Mouse (Mus musculus) intestine, postnatal 0 days (tissue): ENCODE measurements around the gene 4933421I07Rik. TPM values are rescaled to one million over a fixed set of nuclear protein-coding genes. Genes with fewer than 3 reads are reported as not detected.

Source experiments
- ATAC-seq: fragments of 200-750 bp; cut with Nextera tagmentation; 2 replicates; pipeline ENCODE4 v1.8.0; 2017; ENCODE audit warnings: mild to moderate bottlenecking, moderate TSS enrichment, moderate library complexity
- H3K27ac ChIP-seq: fragments of 300-500 bp; sonication (generic); 2 replicates; pipeline ENCODE4 v1.5.1; 2014; ENCODE audit warnings: mild to moderate bottlenecking, low read depth, low read length, moderate library complexity
- H3K27me3 ChIP-seq: fragments of 300-500 bp; sonication (generic); replicated peaks from 2 replicates; pipeline ENCODE4 v1.6.1; 2014; ENCODE audit warnings: low read length, mixed read lengths; ENCODE audit not compliant: control insufficient read depth, insufficient read depth
- H3K36me3 ChIP-seq: fragments of 300-500 bp; sonication (generic); 2 replicates; pipeline ENCODE4 v1.6.1; 2014; ENCODE audit warnings: mild to moderate bottlenecking, moderate library complexity; ENCODE audit not compliant: control insufficient read depth, insufficient read depth
- H3K4me1 ChIP-seq: fragments of 300-500 bp; sonication (generic); replicated peaks from 2 replicates; pipeline ENCODE4 v1.6.1; 2014; ENCODE audit warnings: antibody characterized with exemption, low read length, mixed read lengths; ENCODE audit not compliant: control insufficient read depth, insufficient read depth
- H3K4me2 ChIP-seq: fragments of 300-500 bp; sonication (generic); replicated peaks from 2 replicates; pipeline ENCODE4 v1.6.1; 2014; ENCODE audit warnings: low read depth, mild to moderate bottlenecking, moderate library complexity
- H3K4me3 ChIP-seq: fragments of 300-500 bp; sonication (generic); 2 replicates; pipeline ENCODE4 v1.5.1; 2014; ENCODE audit warnings: low read depth, low read length
- H3K9ac ChIP-seq: fragments of 300-500 bp; sonication (generic); 2 replicates; pipeline ENCODE4 v1.6.1; 2014; ENCODE audit warnings: mild to moderate bottlenecking, low read depth, low read length
- H3K9me3 ChIP-seq: fragments of 300-500 bp; sonication (generic); 2 replicates; pipeline ENCODE4 v1.6.1; 2016; ENCODE audit warnings: mixed run types; ENCODE audit not compliant: control insufficient read depth
- CTCF ChIP-seq: sonication (generic); IDR thresholded peaks from 2 replicates; pipeline ENCODE4 v1.5.1; 2016; ENCODE audit warnings: low read depth, mild to moderate bottlenecking, control low read depth, antibody characterized with exemption, moderate library complexity
- WGBS: fragments of 180-500 bp; shearing (Covaris S2); extraction: QIAGEN DNeasy Blood & Tissue Kit; methylation state at CpG from one replicate; pipeline ENCODE4 v1.1.7; 2014; 5-methylcytosine and 5-hydroxymethylcytosine counted together
- polyA plus RNA-seq: library from polyadenylated mRNA; unstranded; fragments of >200 nt; fragmentation: Nextera tagmentation; extraction: Ambion mirVana; gene quantifications from 2 replicates; pipeline ENCODE4 v1.2.1, GENCODE M21; 2015

4933421I07Rik gene
- polyA plus RNA-seq, 1 experiment from 2014 or later, result not detected

DNA sequence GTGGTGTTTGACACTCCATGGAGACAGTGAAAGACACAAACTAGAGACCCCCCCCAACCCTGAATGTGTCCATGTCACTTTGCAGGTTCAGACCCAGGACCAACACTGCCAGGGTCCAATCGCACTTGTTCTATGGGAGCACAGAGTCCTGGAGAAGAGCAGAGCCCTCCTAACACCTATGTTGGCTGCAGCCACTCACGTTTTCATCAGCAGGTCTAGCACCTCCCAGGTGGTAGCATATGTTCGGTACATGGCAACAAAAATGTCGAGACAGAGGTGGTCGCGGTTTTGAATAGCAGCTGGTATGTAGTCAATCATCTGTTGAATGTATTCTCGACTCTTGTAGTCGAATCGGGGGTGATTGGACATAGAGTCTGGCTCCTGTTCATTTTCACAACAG lies 568 bp downstream of the 4933421I07Rik start:
- Histone ChIP-seq H3K36me3 (no peaks in the 10 kb centered on the region), H3K27ac (no peak overlapping the region), H3K4me3 (no peak overlapping the region), H3K9ac (no peak overlapping the region), H3K9me3 (no peaks in the 10 kb centered on the region; the same call in 1 of the 2 replicates), H3K4me1 (no peaks in the 10 kb centered on the region), H3K27me3 (no peaks in the 10 kb centered on the region), H3K4me2 (no peak overlapping the region)
- TF ChIP-seq CTCF, result no peak
- no peak for ATAC-seq
- 85% methylated on average over 9 of the region's 9 CpGs for WGBS

Other genes with a start within 250 kb of the 4933421I07Rik start
- gene Vmn2r61, start 188.1 kb downstream of the 4933421I07Rik start, polyA plus RNA-seq, result not detected in 2 replicates
- gene Zfp141, start 57.6 kb upstream of the 4933421I07Rik start, polyA plus RNA-seq, result 1.8 and 2.4 TPM in 2 replicates
- not detected in 2 replicates for gene Gm21028, start 130.5 kb upstream of the 4933421I07Rik start, polyA plus RNA-seq
- gene Zfp977, start 144.4 kb upstream of the 4933421I07Rik start, polyA plus RNA-seq, result 0.42 and 0.55 TPM in 2 replicates
- gene Zfp976, start 194.5 kb upstream of the 4933421I07Rik start, polyA plus RNA-seq, result 0.84 and 0.94 TPM in 2 replicates
- gene Zfp975, start 244.6 kb upstream of the 4933421I07Rik start, polyA plus RNA-seq, result 2.4 and 2.5 TPM in 2 replicates